Mouse (Mus musculus): ENCODE data around the gene Gm49368.

Gene Gm49368

DNA sequence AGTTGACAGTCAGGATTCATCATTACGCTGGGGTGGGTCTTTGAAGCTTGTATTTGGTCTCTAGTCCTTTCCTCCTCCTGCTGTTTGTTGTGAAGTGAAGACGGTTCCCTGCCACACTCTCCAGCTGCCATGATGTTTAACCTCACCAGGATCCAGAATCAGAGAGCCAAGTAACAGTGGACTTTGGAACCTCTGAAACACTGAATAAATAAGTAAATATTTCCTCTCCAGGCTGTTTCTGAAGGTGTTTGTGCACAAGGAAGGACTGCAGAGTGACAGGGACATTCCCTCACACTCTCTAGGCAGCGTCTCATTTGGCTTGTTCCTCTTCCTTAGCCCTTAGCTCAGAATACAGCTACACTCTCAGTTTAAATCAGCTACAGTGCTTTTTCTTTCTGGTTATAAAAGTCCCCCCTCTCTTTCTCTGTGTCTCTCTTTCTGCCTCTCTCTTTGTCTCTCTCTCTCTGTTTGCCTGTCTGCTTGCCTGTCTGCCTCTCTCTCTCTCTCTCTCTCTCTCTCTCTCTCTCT is 5.5 kb upstream of the Gm49368 start:
- no peak for DNase-seq (ENCODE audit: low read depth, low spot score)

GRCm38 (mm10) chr7:128057860-128058259 is 4.6 kb upstream of the Gm49368 start:
- DNase-seq (ENCODE audit: low read depth, low spot score), result no peak

DNA sequence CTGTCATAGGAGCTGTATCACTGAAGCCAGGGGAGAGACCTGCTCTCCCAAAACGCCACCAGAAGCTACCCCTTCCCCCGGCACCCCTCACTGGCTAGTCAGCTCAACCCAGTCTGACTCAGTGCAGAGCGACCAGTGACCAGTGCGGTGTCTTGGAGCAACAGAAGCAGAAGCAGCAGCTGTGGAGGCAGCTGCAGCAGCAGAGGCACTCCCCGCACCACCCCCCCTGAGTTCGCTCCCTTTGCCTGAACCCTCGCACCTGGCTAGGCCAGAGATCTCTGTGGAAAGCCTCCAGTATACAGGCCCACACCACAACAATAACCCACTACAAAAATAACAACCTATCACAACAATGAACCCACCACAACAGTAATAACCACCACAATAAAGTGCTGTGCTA is 3.9 kb upstream of the Gm49368 start:
- DNase-seq (ENCODE audit: low read depth, low spot score), result no peak

- DNase-seq (ENCODE audit: low read depth, low spot score), result no peak
These were observed 3.4 kb upstream of the Gm49368 start for GRCm38 (mm10) chr7:128059091-128059490.

DNA sequence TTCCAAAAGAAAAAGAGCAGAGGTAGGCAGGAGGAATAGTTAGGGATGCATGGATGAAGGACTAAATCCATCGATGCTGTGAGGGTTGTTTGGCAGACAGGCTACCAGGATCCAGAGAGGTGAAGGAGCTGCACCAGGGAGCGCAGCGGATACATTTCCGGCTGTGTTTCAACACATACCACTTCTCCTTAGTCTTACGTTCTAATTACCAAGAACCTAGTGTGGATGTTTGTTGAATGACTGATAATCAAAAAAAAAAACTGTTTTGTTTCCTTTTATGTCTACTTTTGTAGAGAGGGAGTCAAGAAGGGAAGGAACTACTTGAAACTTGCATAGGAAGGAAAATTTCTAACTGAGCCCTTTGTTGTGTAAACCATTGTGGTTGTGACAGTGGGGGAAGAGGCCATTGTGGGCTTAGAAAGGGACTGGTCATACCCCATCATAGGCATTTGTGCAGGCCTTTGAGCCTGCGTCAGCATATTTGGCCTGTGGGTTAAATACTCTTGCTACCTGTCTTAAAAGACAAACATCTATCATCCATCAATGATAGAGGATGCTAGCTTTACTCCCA is 813 bp downstream of the Gm49368 start:
- no peak for DNase-seq (ENCODE audit: low read depth, low spot score)

GRCm38 (mm10) chr7:128065547-128065946 is 3.1 kb downstream of the Gm49368 start:
- DNase-seq (ENCODE audit: low read depth, low spot score), result no peak

- DNase-seq (ENCODE audit: low read depth, low spot score), result no peak
These were observed 5.4 kb downstream of the Gm49368 start for GRCm38 (mm10) chr7:128067847-128068246.

GRCm38 (mm10) chr7:128069844-128070243 is 7.4 kb downstream of the Gm49368 start:
- DNase-seq (ENCODE audit: low read depth, low spot score), result no peak

DNA sequence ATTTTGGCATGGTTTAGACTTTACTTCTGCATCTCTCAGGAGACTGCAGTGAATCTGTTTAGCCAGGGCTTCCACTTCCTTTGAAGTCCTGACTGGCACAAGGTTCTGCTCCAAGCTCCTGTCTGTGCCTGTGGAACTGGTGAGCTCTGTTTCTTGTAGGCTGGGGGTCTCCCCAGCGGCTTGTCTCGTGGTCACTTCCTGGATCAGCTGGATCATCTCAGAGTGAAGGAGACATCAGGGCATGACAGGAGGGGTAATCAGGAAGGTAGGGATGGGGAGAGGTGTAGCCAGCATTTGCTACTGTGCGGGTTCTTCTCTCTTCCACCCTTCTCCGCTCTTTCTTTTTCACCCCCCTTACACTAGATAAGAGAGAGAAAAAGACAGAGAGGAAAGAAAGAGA is 9.3 kb downstream of the Gm49368 start:
- DNase-seq (ENCODE audit: low read depth, low spot score), result no peak

DNA sequence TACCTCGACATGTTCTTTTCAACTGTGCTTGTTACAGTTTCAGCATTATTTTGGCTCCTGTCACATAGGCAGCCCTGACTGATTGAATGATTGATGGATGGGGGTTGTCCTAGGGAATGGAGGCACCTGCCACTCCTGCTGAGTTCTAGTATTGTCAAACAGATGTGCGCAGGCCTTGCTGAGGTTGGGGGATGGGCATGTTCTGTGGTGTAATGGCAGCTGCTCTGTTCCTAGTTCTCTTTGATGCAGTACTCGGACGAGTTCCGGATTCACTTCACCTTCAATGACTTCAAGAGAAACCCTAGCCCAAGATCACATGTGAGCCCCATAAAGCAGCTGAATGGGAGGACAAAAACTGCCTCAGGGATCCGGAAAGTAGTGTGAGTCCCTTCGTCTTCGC is 17.5 kb downstream of the Gm49368 start:
- DNase-seq (ENCODE audit: low read depth, low spot score), result peak; percentile 96

DNA sequence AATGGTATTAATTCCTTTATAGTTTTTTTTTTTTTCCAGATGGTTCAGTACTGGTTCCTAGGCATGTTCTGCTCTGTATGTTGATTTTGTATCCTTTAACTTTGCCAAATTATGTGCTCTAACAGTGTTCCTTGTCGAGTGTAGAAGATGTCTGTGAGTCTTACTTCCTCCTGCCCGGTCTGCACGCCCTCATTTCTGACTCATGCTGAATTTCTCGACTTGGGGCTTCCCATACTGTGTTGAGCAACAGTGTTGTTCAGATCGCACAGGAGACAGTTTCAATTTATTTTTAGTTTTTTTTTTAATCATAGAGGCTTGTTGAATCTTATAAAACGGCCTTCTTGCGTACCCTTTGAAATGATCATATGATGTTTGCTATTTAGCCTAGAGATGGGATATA is 26.7 kb downstream of the Gm49368 start:
- no peak for DNase-seq (ENCODE audit: low read depth, low spot score)

DNA sequence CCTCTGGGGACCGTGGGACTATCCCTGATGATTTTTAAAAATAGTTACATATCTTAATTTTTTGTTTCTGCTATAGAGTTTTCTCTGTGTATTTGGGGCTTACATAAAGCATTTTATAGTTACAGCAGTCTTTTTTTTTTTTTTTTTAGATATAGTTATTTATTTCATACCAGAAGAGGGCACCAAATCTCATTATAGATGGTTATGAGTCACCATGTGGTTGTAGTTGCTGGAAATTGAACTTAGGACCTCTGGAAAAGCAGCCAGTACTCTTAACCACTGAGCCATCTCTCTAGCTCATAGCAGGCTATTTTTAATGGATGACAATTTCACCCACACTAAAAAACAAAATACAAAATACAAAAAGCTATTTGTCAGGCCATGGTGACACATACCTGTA is 35.7 kb downstream of the Gm49368 start:
- no peak for DNase-seq (ENCODE audit: low read depth, low spot score)

GRCm38 (mm10) chr7:128100742-128101357 is 38.4 kb downstream of the Gm49368 start:
- no peak for DNase-seq (ENCODE audit: low read depth, low spot score)

DNA sequence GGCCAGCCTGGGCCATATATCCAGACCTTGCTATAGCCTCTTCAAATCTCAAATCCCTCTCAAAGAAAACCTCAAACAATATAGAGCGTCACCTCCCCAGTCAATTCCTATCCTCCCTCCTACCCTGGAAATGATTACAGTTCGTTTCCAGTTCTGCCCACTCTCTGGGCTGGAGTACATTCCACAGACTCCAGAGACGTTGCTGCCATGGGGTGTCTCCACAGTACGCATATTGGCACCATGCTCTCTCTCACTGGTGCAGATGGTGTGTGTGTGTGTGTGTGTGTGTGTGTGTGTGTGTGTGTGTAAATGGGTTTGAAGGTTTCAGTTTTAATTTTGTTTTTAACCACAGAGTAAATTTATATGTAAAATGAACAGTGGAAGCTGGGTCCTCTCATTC is 42.8 kb downstream of the Gm49368 start:
- DNase-seq (ENCODE audit: low read depth, low spot score), result no peak

GRCm38 (mm10) chr7:128107462-128107861 is 45.0 kb downstream of the Gm49368 start:
- DNase-seq (ENCODE audit: low read depth, low spot score), result no peak

- peak; percentile 18 for DNase-seq (ENCODE audit: low read depth, low spot score)
These were observed 47.8 kb downstream of the Gm49368 start for GRCm38 (mm10) chr7:128110314-128110713.

DNA sequence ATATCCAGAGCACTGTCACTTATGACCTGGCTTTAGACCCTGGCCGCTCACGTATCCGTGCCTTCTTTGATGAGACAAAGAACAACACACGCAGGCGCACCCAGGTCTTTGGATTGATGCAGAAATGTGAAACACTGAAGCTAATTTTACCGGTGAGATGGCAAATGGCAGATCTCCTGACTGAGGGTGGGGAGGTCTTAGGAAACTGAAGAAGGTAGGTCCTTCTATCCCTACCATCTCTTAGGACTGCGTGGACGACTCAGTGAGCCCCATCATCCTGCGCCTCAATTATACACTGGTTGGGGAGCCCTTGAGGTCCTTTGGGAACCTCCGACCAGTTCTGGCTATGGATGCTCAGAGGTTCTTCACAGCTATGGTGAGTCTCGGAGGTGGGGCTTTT is 49.6 kb downstream of the Gm49368 start:
- no peak for DNase-seq (ENCODE audit: low read depth, low spot score)

DNA sequence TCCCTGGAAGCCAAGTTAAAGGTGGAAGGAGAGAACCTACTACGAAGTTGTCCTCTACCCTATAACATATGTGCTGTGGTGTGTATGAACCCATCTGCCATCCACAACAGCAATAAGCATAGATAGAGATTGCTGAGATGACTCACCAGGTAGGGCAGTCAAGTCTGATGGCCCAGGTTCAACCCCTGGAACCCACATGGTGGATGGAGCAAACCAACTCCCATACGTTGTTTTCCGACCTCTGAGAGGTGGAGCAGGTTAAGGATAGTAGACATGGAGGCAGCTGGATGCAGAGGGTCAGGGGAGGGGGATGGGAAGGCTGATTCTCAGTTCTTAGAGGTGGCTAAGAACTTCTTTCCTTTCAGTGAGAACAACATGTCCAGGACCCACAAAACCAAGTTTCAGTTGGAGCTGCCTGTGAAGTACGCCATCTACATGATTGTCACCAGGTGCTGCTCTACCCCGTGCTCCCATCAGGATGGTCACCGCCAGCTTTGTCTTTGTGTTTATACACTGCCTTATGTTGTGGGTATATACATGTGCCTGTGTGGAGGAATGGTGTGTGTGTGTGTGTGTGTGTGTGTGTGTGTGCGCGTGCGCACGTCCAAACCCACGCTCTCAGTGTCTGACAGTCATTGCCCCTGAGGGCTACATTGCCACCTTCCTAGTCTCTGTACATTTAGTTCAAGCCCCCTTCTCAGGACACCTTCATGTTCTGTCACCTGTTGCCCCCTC is 52.1 kb downstream of the Gm49368 start:
- no peak for DNase-seq (ENCODE audit: low read depth, low spot score)

DNA sequence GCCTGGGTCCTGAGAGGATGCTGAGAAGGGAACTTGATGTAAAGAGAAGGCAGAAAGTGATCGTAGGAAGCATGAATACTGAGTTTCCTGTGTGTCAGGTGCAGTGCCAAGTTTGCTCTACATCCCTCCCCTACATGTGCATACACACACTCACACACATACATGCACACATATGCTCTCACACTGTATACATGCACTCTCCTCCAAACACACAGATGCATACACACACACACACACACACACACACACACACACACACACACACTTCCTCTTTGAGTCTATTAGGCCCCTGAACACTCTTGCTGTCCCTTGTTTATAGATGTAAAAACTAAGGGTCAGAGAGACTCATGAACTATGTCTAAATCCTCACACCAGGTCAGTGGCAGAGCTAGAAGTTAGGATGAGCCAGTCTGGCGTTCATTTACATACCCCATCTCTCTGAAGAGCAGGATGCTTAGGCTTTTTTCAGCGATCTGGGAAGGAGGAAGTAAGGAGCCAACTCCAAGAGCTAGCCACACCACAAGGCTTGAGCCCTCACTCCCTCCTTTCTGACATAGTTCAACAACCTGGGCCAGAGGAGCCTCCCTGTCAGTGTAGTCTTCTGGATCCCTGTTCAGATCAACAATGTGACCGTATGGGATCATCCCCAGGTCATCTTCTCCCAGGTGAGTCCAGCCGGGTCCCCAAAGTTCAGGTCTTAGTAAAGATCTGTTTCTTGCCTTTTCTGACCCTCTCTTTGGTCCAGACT is 52.9 kb downstream of the Gm49368 start:
- DNase-seq (ENCODE audit: low read depth, low spot score), result no peak

DNA sequence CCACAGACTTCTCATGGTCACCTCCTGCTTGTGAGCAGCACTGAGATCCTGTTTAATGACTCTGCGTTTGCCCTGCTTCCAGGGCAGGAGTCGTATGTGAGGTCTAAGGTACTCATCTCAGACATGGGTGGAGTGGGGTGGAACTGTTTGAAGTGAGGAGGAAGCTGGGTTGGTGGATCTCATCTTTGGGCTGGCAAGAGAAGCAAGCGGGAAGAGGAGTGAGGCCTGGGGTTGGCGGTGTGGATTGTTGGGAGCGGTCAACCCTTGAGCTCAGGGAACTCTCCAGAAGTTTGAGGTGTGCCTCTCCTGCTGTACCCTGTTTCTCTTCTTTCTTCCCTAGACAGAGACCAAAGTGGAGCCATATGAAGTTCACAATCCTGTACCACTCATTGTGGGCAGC is 53.9 kb downstream of the Gm49368 start:
- no peak for DNase-seq (ENCODE audit: low read depth, low spot score)

DNA sequence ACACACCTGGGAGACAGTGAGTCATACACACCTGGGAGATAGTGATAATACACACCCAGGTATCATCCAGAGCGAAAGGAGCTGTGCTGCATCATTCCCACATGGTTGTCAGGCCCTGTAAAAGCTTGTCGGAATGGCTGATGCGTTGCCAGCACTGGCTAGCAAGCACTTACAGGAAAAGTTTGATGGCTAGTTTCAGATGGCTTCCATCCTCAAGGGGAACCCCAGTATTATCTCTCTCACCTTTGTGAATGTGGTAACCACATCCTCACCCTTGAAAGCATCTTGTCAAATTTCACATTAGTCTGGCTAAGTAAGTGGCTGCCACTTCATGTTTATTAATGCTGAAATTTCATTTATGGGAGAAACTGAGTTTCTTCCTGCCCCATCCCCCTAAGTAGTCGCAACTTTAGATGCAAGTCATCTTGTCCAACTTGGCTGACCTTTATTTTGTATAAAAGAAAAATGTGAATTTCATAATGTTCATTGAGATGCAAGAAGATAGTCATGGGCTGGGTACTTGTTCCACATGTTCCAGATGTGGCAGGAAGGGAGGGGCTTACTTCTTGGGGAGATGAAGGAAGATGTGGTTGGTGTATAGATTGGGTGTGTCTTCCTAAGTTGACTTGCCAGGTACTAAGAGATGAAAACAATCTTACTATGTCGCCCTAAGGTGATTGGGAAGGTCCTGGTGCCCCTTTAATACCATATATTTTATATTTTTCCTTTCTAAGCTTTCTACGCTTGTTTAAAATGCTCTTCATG is 57.4 kb downstream of the Gm49368 start:
- DNase-seq (ENCODE audit: low read depth, low spot score), result no peak
